In the genomic region with DNA sequence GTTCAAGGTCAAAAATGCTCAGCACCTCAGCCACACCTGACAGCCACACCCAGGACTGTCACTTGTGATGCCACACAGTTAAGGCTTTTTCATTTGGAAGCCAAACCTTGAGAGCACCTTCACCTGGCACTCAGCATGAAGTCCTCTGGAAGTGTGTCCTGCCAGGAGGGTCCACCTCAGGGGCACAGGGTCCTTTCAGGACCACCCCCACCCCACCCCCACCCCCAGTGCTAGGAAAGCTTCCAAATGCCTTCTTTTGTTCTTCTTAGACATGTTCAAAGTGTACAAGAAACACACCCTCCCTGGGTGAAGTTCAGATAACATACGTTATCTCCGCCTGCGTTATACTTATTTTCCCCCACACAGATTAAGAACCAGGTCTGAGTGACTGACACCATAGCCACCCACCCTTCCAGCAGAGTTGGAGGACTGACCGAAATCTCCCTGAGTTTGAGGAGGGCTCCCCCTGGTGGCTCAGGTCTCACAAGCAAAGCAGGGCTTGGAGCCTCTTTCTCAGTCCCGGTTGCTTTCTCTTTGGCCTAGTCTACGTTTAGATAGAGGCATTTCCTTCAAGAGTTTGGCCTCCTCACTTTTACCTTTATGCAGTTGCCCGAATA, we compare ENCODE assay signal across 8 mouse cellular contexts. TPM values are rescaled to one million over a fixed set of nuclear protein-coding genes. Genes with fewer than 3 reads are reported as not detected.
DNase-seq lines count a peak whose midpoint lies in the region; ATAC-seq lines count a peak whose summit lies in the region.

No protein-coding gene starts in this region.

- H3K9ac ChIP-seq in intestine, embryonic 14.5 days (ENCODE audit: low read length): no peak overlapping the region

- H3K27ac ChIP-seq in intestine, embryonic 14.5 days (ENCODE audit: low read depth): no peak overlapping the region

- no peaks in the 10 kb centered on the region for H3K4me1 ChIP-seq in intestine, embryonic 14.5 days (replicated peaks; ENCODE audit: control insufficient read depth, insufficient read depth, low read length)

- no peaks in the 10 kb centered on the region for H3K27me3 ChIP-seq in intestine, embryonic 14.5 days (replicated peaks; ENCODE audit: control insufficient read depth, insufficient read depth, low read length)

- H3K9me3 ChIP-seq in intestine, embryonic 14.5 days (ENCODE audit: control insufficient read depth, low read length): no peaks in the 10 kb centered on the region

- peak; percentile 88 for ATAC-seq in intestine, embryonic 14.5 days (replicated peaks; ENCODE audit: low FRiP score, low TSS enrichment, low read depth)
- ATAC-seq in megakaryocyte-erythroid progenitor cell, adult 5-6 weeks (replicated peaks; ENCODE audit: low FRiP score, low TSS enrichment, poor library complexity, severe bottlenecking): peak; percentile 86

- whole genome bisulfite sequencing in intestine, embryonic 14.5 days: 6% methylated on average over 7 of the region's 7 CpGs

- intact Hi-C loops in left cerebral cortex, postnatal 14 days (cut with DNase I): loop anchor here (1.0 to 5.0 kb wide), 2 partner anchors 31 to 234 kb away; a partner anchor contains a TSS

- no peaks in the 10 kb centered on the region for H3K36me3 ChIP-seq in intestine, embryonic 14.5 days (ENCODE audit: control insufficient read depth, insufficient read depth, low read length)

- H3K4me2 ChIP-seq in intestine, embryonic 14.5 days (ENCODE audit: low read length): no peak overlapping the region

- H3K4me3 ChIP-seq in intestine, embryonic 14.5 days (ENCODE audit: low read depth, low read length): no peak overlapping the region

- DNase-seq in adrenal gland, adult (ENCODE audit: inconsistent age in 2 of 2, low spot score in 1 of 2): peak; percentile 87 to 96
- peak; percentile 95 for DNase-seq in embryo, embryonic 10.5 days (ENCODE audit: low spot score)
- DNase-seq in gastrocnemius, postnatal 25 days: peak; percentile 80
- peak; percentile 95 for DNase-seq in intestine, embryonic 14.5 days (ENCODE audit: low spot score)
- peak; percentile 88 to 93 for DNase-seq in left cerebral cortex, postnatal 14 days (ENCODE audit: low spot score in 2 of 2)
- peak; percentile 83 for DNase-seq in right cerebral cortex, postnatal 25 days
- DNase-seq in urinary bladder, postnatal 36 days (ENCODE audit: low spot score in 2 of 2): peak; percentile 80 to 90

RNA-seq across cellular contexts. Expression of a gene that starts 16.7 kb away (rescaled TPM):
- not detected for total RNA-seq in gastrocnemius, postnatal 25 days (2021)
- not detected in 2 replicates for polyA plus RNA-seq in intestine, embryonic 14.5 days (2014; fragmentation: Nextera tagmentation; extraction: Ambion mirVana)
- 1 to 10 TPM in 1 of 2 experiments, under 1 TPM in 1; 0.91 to 1.8 TPM for total RNA-seq in left cerebral cortex, postnatal 14 days (2021)
- total RNA-seq in megakaryocyte-erythroid progenitor cell, adult 5-6 weeks (2014; fragmentation: Nextera tagmentation): not detected in 2 replicates
- 0.42 TPM in 1 of 2 replicates, not detected in the other for total RNA-seq in megakaryocyte-erythroid progenitor cell, adult 5-6 weeks (2017)

RNA-seq across cellular contexts. Expression of a gene that starts 19.0 kb away (rescaled TPM):
- total RNA-seq in gastrocnemius, postnatal 25 days (2021): 1 to 10 TPM in 1 of 2 experiments, under 1 TPM in 1; 0.95 to 1.6 TPM
- polyA plus RNA-seq in intestine, embryonic 14.5 days (2014; fragmentation: Nextera tagmentation; extraction: Ambion mirVana): 5.3 and 6.9 TPM in 2 replicates
- total RNA-seq in left cerebral cortex, postnatal 14 days (2021): 1 to 10 TPM; 4.3 to 4.7 TPM
- 5.9 and 10.4 TPM in 2 replicates for total RNA-seq in megakaryocyte-erythroid progenitor cell, adult 5-6 weeks (2014; fragmentation: Nextera tagmentation)
- total RNA-seq in megakaryocyte-erythroid progenitor cell, adult 5-6 weeks (2017): 3.7 and 8.8 TPM in 2 replicates

RNA-seq across cellular contexts. Expression of a gene that starts 31.0 kb away (rescaled TPM):
- total RNA-seq in gastrocnemius, postnatal 25 days (2021): 10 to 100 TPM; 21.8 to 22.5 TPM
- polyA plus RNA-seq in intestine, embryonic 14.5 days (2014; fragmentation: Nextera tagmentation; extraction: Ambion mirVana): 29.7 and 32.3 TPM in 2 replicates
- 10 to 100 TPM; 26.2 to 32.9 TPM for total RNA-seq in left cerebral cortex, postnatal 14 days (2021)
- total RNA-seq in megakaryocyte-erythroid progenitor cell, adult 5-6 weeks (2014; fragmentation: Nextera tagmentation): 18.9 and 21.3 TPM in 2 replicates
- 6.4 and 10.6 TPM in 2 replicates for total RNA-seq in megakaryocyte-erythroid progenitor cell, adult 5-6 weeks (2017)

RNA-seq across cellular contexts. Expression of a gene that starts 47.4 kb away (rescaled TPM):
- 100 to 1,000 TPM; 223 to 225 TPM for total RNA-seq in gastrocnemius, postnatal 25 days (2021)
- polyA plus RNA-seq in intestine, embryonic 14.5 days (2014; fragmentation: Nextera tagmentation; extraction: Ambion mirVana): 280 and 322 TPM in 2 replicates
- 100 to 1,000 TPM; 203 to 208 TPM for total RNA-seq in left cerebral cortex, postnatal 14 days (2021)
- 172 and 200 TPM in 2 replicates for total RNA-seq in megakaryocyte-erythroid progenitor cell, adult 5-6 weeks (2014; fragmentation: Nextera tagmentation)
- total RNA-seq in megakaryocyte-erythroid progenitor cell, adult 5-6 weeks (2017): 297 and 355 TPM in 2 replicates
